In genomic region chr12:58214289-58215136, GRCm38 (mm10) we compare ENCODE assay signal across 7 mouse cellular contexts. TPM values are rescaled to one million over a fixed set of nuclear protein-coding genes. Genes with fewer than 3 reads are reported as not detected.
DNase-seq lines count a peak whose midpoint lies in the region; ATAC-seq and TF ChIP-seq lines count a peak whose summit lies in the region.

No protein-coding gene starts in this region.

- no peak for ATAC-seq in forebrain, embryonic 14.5 days
- ATAC-seq in kidney, postnatal 0 days (replicated peaks; ENCODE audit: low FRiP score, low read depth), result no peak
- no peak for ATAC-seq in midbrain, embryonic 16.5 days
- ATAC-seq in cerebellum, adult (ENCODE audit: insufficient number of reproducible peaks, low FRiP score, low TSS enrichment), result no peak

- H3K4me1 ChIP-seq in spleen, adult 2 months (ENCODE audit: control insufficient read depth, insufficient read depth, insufficient read length), result no peaks in the 10 kb centered on the region
- H3K4me1 ChIP-seq in forebrain, embryonic 14.5 days (ENCODE audit: control insufficient read depth, insufficient read depth, low read length), result peaks cover 17% of the 10 kb centered on the region
- H3K4me1 ChIP-seq in kidney, postnatal 0 days (replicated peaks; ENCODE audit: insufficient read depth, low read length), result peaks cover 22% of the 10 kb centered on the region
- H3K4me1 ChIP-seq in midbrain, embryonic 16.5 days (ENCODE audit: control insufficient read depth, insufficient read depth, low read length), result peaks cover 8% of the 10 kb centered on the region

- TF ChIP-seq CTCF in spleen, adult 2 months (IDR thresholded peaks at IDR 0.05; ENCODE audit: extremely low read depth, insufficient read depth, insufficient read length, insufficient replicate concordance), result no peak
- no peak for TF ChIP-seq CTCF in kidney, postnatal 0 days (IDR thresholded peaks at IDR 0.05; ENCODE audit: low read depth)

- no peak overlapping the region for H3K9ac ChIP-seq in forebrain, embryonic 14.5 days (ENCODE audit: low read length)
- H3K9ac ChIP-seq in kidney, postnatal 0 days (ENCODE audit: low read depth, low read length), result no peak overlapping the region
- peak overlapping the region; percentile 80; the same call in 1 of the 2 replicates for H3K9ac ChIP-seq in midbrain, embryonic 16.5 days (ENCODE audit: low read depth, low read length)

- H3K4me3 ChIP-seq in spleen, adult 2 months (ENCODE audit: extremely low read depth, insufficient read depth, insufficient read length), result peak overlapping the region; percentile 30
- peak overlapping the region; percentile 49 for H3K4me3 ChIP-seq in forebrain, embryonic 14.5 days (ENCODE audit: low read depth, low read length)
- H3K4me3 ChIP-seq in kidney, postnatal 0 days (replicated peaks; ENCODE audit: low read depth, low read length), result peak overlapping the region; percentile 36
- peak overlapping the region; percentile 68 for H3K4me3 ChIP-seq in midbrain, embryonic 16.5 days (ENCODE audit: low read depth, low read length)

- peaks cover 2% of the 10 kb centered on the region for H3K27me3 ChIP-seq in spleen, adult 2 months (ENCODE audit: control insufficient read depth, insufficient read depth, low read length)
- peaks cover 48% of the 10 kb centered on the region for H3K27me3 ChIP-seq in forebrain, embryonic 14.5 days (replicated peaks; ENCODE audit: control insufficient read depth, insufficient read depth, low read length)
- H3K27me3 ChIP-seq in kidney, postnatal 0 days (ENCODE audit: insufficient read depth, low read length), result peaks cover 24% of the 10 kb centered on the region
- peaks cover 5% of the 10 kb centered on the region; the same call in 1 of the 2 replicates for H3K27me3 ChIP-seq in midbrain, embryonic 16.5 days (ENCODE audit: control insufficient read depth, insufficient read depth, low read depth, low read length)

- no peaks in the 10 kb centered on the region for H3K9me3 ChIP-seq in forebrain, embryonic 14.5 days (replicated peaks; ENCODE audit: control insufficient read depth, low read length)
- H3K9me3 ChIP-seq in kidney, postnatal 0 days (replicated peaks; ENCODE audit: low read length), result no peaks in the 10 kb centered on the region
- H3K9me3 ChIP-seq in midbrain, embryonic 16.5 days (replicated peaks; ENCODE audit: control insufficient read depth, low read length, poor library complexity, severe bottlenecking), result no peaks in the 10 kb centered on the region

- 17% methylated on average over 13 of the region's 13 CpGs for WGBS in spleen, adult 2 months
- 7% methylated on average over 13 of the region's 13 CpGs for WGBS in forebrain, embryonic 14.5 days
- 10% methylated on average over 13 of the region's 13 CpGs for WGBS in kidney, postnatal 0 days
- 4% methylated on average over 13 of the region's 13 CpGs for WGBS in midbrain, embryonic 16.5 days

- peak overlapping the region; percentile 98 for H3K4me2 ChIP-seq in forebrain, embryonic 14.5 days (ENCODE audit: low read length)
- peak overlapping the region; percentile 75 for H3K4me2 ChIP-seq in kidney, postnatal 0 days (ENCODE audit: low read length)
- peak overlapping the region; percentile 94 for H3K4me2 ChIP-seq in midbrain, embryonic 16.5 days (ENCODE audit: low read length)

- TF ChIP-seq POLR2A in spleen, adult 2 months (IDR thresholded peaks at IDR 0.05; ENCODE audit: low read depth, low read length), result no peak

- H3K36me3 ChIP-seq in spleen, adult 2 months (ENCODE audit: control insufficient read depth, insufficient read depth, low read length), result no peaks in the 10 kb centered on the region
- no peaks in the 10 kb centered on the region for H3K36me3 ChIP-seq in forebrain, embryonic 14.5 days (ENCODE audit: control insufficient read depth, insufficient read depth, low read length)
- no peaks in the 10 kb centered on the region for H3K36me3 ChIP-seq in kidney, postnatal 0 days (ENCODE audit: insufficient read depth, low read length)
- H3K36me3 ChIP-seq in midbrain, embryonic 16.5 days (ENCODE audit: control insufficient read depth, insufficient read depth, low read length), result no peaks in the 10 kb centered on the region

- no peak overlapping the region for H3K27ac ChIP-seq in spleen, adult 2 months (ENCODE audit: insufficient read depth, low read length)
- no peak overlapping the region for H3K27ac ChIP-seq in forebrain, embryonic 14.5 days (ENCODE audit: low read depth, low read length)
- H3K27ac ChIP-seq in kidney, postnatal 0 days, result no peak overlapping the region
- no peak overlapping the region for H3K27ac ChIP-seq in midbrain, embryonic 16.5 days (ENCODE audit: low read length)

- no peak for DNase-seq in spleen, adult 2 months (ENCODE audit: low read depth in 1 of 2, low spot score in 2 of 2)
- DNase-seq in spleen, postnatal 10 days (ENCODE audit: low spot score in 2 of 2), result no peak
- no peak for DNase-seq in forebrain, embryonic 14.5 days (ENCODE audit: low spot score)
- peak; percentile 46 for DNase-seq in kidney, postnatal 0 days (ENCODE audit: low spot score)
- no peak for DNase-seq in thymus, postnatal 10 days (ENCODE audit: low spot score in 2 of 2)

RNA-seq across cellular contexts. Expression of gene Sstr1, which starts 2.9 kb away (rescaled TPM):
- polyA plus RNA-seq in spleen, adult 2 months (2012; rRNA removed), result 0.16 TPM in 1 of 2 replicates, not detected in the other
- polyA plus RNA-seq in forebrain, embryonic 14.5 days (2014; fragmentation: Nextera tagmentation; extraction: Ambion mirVana), result 5.8 and 8.0 TPM in 2 replicates
- 1.1 and 1.4 TPM in 2 replicates for polyA plus RNA-seq in kidney, postnatal 0 days (2015; fragmentation: Nextera tagmentation; extraction: Ambion mirVana)
- 14.1 and 15.7 TPM in 2 replicates for polyA plus RNA-seq in midbrain, embryonic 16.5 days (2015; fragmentation: Nextera tagmentation; extraction: Ambion mirVana)

RNA-seq across cellular contexts. Expression of gene Clec14a, which starts 54.6 kb away (rescaled TPM):
- 2.3 and 2.6 TPM in 2 replicates for polyA plus RNA-seq in spleen, adult 2 months (2012; rRNA removed)
- polyA plus RNA-seq in forebrain, embryonic 14.5 days (2014; fragmentation: Nextera tagmentation; extraction: Ambion mirVana), result 5.6 and 5.9 TPM in 2 replicates
- polyA plus RNA-seq in kidney, postnatal 0 days (2015; fragmentation: Nextera tagmentation; extraction: Ambion mirVana), result 14.2 and 17.5 TPM in 2 replicates
- 5.5 and 5.8 TPM in 2 replicates for polyA plus RNA-seq in midbrain, embryonic 16.5 days (2015; fragmentation: Nextera tagmentation; extraction: Ambion mirVana)
